Mouse (Mus musculus): Measurements from ENCODE around the gene Kcnj11. TPM values are rescaled to one million over a fixed set of nuclear protein-coding genes. Genes with fewer than 3 reads are reported as not detected.

Gene Kcnj11
- polyA plus RNA-seq, 1 experiment from 2014 or later: 3.2 TPM

DNA sequence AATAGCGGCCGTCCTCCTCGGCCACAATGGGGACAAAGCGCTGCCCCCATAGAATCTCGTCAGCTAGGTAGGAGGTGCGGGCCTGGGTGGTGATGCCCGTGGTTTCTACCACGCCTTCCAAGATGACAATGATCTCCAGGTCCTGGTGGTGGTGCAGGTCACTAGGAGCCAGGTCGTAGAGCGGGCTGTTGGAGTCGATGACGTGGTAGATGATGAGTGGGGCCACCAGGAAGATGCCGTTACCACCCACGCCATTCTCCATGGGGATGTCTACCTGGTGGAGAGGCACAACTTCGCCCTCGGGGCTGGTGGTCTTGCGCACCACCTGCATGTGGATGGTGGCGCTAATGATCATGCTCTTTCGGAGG lies 1.7 kb downstream of the Kcnj11 start:
- Histone ChIP-seq H3K27ac (peak overlapping the region; percentile 95), H3K4me3 (peak overlapping the region; percentile 70)
- WGBS: 79% methylated on average over 19 of the region's 19 CpGs

DNA sequence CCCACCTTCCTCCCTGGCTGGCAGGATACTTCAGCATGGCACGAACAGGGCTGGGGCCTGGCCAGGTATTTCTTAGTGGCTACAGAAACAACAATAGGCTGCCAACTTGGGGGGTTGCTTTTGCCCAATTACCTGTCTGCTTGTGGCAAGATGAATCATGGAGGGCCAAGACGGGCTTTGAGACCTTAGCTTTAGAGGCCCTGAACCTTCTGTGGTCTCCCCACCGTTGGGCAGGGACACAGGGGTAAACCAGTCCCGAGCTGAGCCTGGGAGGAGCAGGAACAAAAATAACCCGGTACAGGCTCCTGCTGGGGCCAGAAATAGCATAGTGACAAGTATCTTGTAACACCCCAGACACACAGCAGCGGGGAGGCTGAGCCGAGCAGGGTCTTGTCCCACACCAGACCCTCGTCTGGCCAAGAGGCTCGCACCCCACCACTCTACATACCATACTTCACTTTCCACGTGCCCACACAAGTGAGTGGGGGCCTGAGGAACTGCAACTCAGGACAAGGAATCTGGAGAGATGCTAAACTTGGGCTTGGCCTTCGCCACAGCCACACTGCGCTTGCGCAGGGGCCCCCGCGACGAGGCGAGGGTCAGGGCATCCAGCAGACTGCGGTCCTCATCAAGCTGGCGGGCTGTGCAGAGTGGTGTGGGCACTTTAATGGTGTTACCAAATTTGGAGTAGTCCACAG lies 2.2 kb downstream of the Kcnj11 start:
- Histone ChIP-seq H3K4me3 (peak overlapping the region; percentile 70), H3K27me3 (ENCODE audit: insufficient read depth, poor library complexity, severe bottlenecking) (peaks cover 53% of the 10 kb centered on the region), H3K9me3 (no peaks in the 10 kb centered on the region), H3K27ac (peak overlapping the region; percentile 95), H3K36me3 (0 out of 2 replicates have a peak, but pooled peaks cover 4% of the 10 kb centered on the region), H3K4me1 (peaks cover 52% of the 10 kb centered on the region)
- DNase-seq (ENCODE audit: low spot score): peak; percentile 90
- WGBS: 41% methylated on average over 19 of the region's 19 CpGs

More for the DNA sequence above, 1.7 kb downstream of the Kcnj11 start:
- Histone ChIP-seq H3K27me3 (ENCODE audit: insufficient read depth, poor library complexity, severe bottlenecking) (peaks cover 53% of the 10 kb centered on the region), H3K9me3 (no peaks in the 10 kb centered on the region), H3K36me3 (0 out of 2 replicates have a peak, but pooled peaks cover 4% of the 10 kb centered on the region), H3K4me1 (peaks cover 52% of the 10 kb centered on the region)
- no peak for DNase-seq (ENCODE audit: low spot score)

DNA sequence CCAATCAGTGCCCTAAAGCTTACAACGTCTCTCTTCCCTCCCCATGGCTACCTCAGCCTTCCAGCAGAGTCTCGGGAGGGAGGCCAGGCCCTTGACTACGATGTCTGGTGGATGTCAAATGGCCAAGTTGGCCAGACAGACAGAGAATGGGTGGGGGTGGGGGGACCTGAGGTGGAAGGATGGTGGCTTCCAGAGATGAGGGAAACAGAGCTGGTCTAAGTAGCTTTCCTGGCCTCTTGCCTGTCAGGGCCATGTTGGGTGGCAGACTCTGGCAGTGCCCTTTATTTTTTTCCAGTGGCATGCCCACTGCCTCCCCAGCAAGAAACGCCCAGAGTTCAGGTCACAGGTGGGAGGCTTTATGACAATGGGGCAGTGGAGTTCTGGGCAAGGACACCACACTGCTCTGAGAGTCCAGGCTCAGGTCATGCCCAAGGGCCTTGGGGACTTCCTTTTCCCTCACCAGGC lies 3.2 kb downstream of the Kcnj11 start:
- H3K27me3 ChIP-seq (ENCODE audit: insufficient read depth, poor library complexity, severe bottlenecking): peaks cover 51% of the 10 kb centered on the region
- H3K27ac ChIP-seq: peak overlapping the region; percentile 95
- 30% methylated on average over 4 of the region's 4 CpGs for WGBS
- peaks cover 52% of the 10 kb centered on the region for H3K4me1 ChIP-seq
- no peak for DNase-seq (ENCODE audit: low spot score)
- H3K9me3 ChIP-seq: no peaks in the 10 kb centered on the region
- 0 out of 2 replicates have a peak, but pooled peaks cover 4% of the 10 kb centered on the region for H3K36me3 ChIP-seq
- H3K4me3 ChIP-seq: peak overlapping the region; percentile 70

DNA sequence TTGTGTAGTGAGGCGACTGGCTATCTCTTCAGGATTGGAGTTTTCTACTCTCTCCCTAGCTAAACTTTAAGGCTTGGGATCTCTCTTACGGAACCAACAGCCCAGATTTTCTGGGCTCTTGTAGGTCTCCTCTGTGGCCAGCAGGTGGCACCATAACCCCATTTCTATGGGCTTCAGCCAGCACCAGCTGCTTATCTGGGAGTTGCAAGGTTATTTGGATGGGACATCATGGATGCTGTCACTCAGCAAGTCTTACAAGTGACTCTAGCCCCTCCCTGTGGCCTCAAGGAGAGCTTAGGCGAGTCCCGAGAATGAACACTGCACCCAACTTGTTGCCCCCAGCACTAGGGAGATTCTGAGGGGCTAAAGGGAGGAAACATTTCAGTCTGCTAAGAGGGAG lies 4.4 kb downstream of the Kcnj11 start:
- H3K27me3 ChIP-seq (ENCODE audit: insufficient read depth, poor library complexity, severe bottlenecking): peaks cover 55% of the 10 kb centered on the region
- H3K36me3 ChIP-seq: 0 out of 2 replicates have a peak, but pooled peaks cover 4% of the 10 kb centered on the region
- H3K4me1 ChIP-seq: peaks cover 52% of the 10 kb centered on the region
- H3K4me3 ChIP-seq: peak overlapping the region; percentile 70; the same call in 1 of the 2 replicates
- no peaks in the 10 kb centered on the region for H3K9me3 ChIP-seq
- peak overlapping the region; percentile 95; the same call in 1 of the 2 replicates for H3K27ac ChIP-seq
- 2% methylated on average over 4 of the region's 4 CpGs for WGBS
- DNase-seq (ENCODE audit: low spot score): peak; percentile 85

DNA sequence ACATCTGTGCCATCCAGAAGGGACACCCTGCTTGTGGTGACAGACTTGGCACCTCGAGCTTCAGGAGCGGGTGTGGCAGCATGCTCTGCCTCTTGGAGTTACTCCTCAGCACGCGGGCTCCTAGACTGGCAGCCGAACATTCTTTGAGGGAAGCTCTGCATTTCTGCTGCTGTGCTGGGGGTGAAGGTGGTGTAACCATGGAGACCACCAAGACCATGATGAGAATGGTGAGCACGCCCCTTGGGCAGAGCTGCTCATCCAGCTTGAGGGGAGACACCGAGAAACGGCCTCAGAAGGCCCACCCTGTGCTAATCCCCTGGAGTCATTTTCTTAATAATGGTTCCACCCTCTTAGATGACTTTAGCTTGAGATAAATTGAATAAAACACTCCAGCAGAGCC lies 7.8 kb downstream of the Kcnj11 start:
- no peak overlapping the region for H3K27ac ChIP-seq
- H3K4me1 ChIP-seq: peaks cover 20% of the 10 kb centered on the region
- WGBS: 55% methylated on average over 8 of the region's 8 CpGs
- DNase-seq (ENCODE audit: low spot score): no peak
- H3K9me3 ChIP-seq: no peaks in the 10 kb centered on the region; the same call in 1 of the 2 replicates
- H3K4me3 ChIP-seq: no peak overlapping the region
- H3K27me3 ChIP-seq (ENCODE audit: insufficient read depth, poor library complexity, severe bottlenecking): peaks cover 29% of the 10 kb centered on the region; the same call in 1 of the 2 replicates
- no peaks in the 10 kb centered on the region for H3K36me3 ChIP-seq

DNA sequence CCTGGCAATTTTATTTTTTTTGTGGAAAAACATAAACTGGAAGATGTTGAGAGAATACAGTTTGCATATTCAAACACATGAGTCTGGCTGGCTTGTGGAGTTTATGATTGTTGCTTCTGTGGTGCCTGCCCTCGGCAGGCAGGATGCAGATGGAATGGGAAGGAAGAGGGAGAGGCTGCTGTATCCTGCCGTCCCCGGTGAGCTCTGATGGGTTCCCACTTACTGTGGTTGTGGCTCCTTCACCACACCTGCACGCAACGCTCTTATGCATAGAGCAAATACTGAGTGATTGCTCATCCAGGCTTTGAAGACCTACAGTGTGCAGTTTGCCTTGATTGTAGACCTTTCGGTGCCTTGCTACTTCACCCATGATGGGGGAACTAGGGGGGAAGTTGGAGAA lies 12.3 kb downstream of the Kcnj11 start:
- DNase-seq (ENCODE audit: low spot score): no peak
- peaks cover 16% of the 10 kb centered on the region for H3K4me1 ChIP-seq
- no peak overlapping the region for H3K4me3 ChIP-seq
- no peak overlapping the region for H3K27ac ChIP-seq
- peaks cover 16% of the 10 kb centered on the region for H3K36me3 ChIP-seq
- no peaks in the 10 kb centered on the region; the same call in 1 of the 2 replicates for H3K9me3 ChIP-seq
- WGBS: 88% methylated on average over 6 of the region's 6 CpGs
- H3K27me3 ChIP-seq (ENCODE audit: insufficient read depth, poor library complexity, severe bottlenecking): peaks cover 12% of the 10 kb centered on the region; the same call in 1 of the 2 replicates

DNA sequence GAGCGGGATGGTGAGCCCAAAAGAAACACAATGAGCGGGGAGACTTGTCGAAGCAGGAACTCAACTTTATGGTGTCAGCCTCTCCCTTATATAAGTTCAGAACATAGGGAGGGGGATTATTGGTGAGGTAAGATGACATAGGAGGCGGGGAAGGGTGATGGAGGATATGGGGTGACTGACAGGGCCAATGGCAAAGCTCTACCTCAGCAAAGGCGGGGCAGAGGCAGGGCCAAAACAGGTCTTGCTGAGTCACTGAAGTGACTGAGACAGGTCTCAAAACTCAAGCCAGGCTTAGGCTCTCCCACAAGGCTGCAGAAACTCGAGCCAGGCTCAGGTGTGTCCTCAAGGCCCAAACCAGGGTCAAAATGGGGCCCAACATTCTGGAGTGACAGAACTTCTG lies 14.2 kb downstream of the Kcnj11 start:
- H3K4me1 ChIP-seq: peaks cover 26% of the 10 kb centered on the region
- H3K36me3 ChIP-seq: peaks cover 34% of the 10 kb centered on the region
- no peak for DNase-seq (ENCODE audit: low spot score)
- no peaks in the 10 kb centered on the region for H3K27me3 ChIP-seq (ENCODE audit: insufficient read depth, poor library complexity, severe bottlenecking)
- 89% methylated on average over 6 of the region's 6 CpGs for WGBS
- no peaks in the 10 kb centered on the region; the same call in 1 of the 2 replicates for H3K9me3 ChIP-seq
- no peak overlapping the region for H3K4me3 ChIP-seq
- H3K27ac ChIP-seq: no peak overlapping the region

DNA sequence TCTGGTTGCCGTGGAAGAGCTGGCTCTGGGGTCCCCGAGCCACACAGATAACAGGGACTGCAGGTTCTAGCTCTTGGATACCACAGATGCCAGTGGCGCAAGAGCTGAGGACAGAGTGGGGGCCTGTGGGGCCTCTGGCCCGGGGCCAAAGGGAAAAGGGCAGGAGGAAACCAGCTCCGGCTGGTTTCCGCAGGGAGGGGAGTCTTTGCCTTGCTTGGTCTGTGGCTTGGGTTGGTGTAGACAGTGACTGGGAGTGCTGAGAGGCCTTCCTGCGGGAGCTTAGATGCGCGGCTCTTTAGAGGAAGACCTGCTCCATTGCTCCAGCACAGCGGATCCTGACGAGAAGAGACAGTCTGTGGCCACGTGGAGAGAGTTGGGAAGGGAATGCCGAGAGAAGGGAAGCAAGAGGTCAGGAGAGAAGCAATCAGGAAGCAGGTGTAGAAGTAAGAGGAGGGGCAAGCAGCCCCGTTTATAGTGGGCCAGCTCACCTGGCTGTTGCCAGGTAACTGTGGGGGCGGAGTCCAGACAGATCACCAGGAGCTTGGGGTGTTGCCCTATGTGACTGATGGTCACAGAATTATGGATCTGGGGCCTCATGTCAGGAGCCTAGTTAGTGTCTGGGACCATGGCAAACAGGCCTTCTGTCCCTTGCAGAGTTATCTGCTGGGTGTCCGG lies 15.6 kb downstream of the Kcnj11 start:
- H3K4me3 ChIP-seq: no peak overlapping the region
- H3K27ac ChIP-seq: peak overlapping the region; percentile 42; the same call in 1 of the 2 replicates
- peaks cover 48% of the 10 kb centered on the region for H3K36me3 ChIP-seq
- no peak for DNase-seq (ENCODE audit: low spot score)
- no peaks in the 10 kb centered on the region for H3K27me3 ChIP-seq (ENCODE audit: insufficient read depth, poor library complexity, severe bottlenecking)
- H3K4me1 ChIP-seq: peaks cover 30% of the 10 kb centered on the region
- WGBS: 69% methylated on average over 16 of the region's 16 CpGs
- H3K9me3 ChIP-seq: no peaks in the 10 kb centered on the region; the same call in 1 of the 2 replicates

DNA sequence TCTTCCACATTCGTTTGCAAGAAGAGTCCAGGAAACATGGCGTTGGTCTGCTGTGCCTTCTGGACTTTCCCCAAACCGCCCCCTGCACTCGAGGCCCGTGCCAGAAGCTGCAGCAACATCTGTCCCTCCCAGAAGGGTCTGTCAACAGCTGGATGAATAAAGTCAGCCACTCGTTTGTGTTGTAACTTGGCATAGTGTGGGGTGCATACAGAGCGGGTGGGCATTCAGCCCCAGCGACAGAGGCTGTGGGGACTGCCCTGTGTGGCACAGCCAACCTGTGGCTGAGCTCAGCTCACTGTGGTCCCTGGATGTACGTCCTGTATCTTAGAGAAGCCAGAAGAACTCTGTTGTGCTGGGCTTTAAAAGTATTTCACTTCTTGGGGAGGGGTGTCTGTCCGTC lies 16.5 kb downstream of the Kcnj11 start:
- Histone ChIP-seq H3K27ac (no peak overlapping the region), H3K9me3 (no peaks in the 10 kb centered on the region; the same call in 1 of the 2 replicates), H3K27me3 (ENCODE audit: insufficient read depth, poor library complexity, severe bottlenecking) (no peaks in the 10 kb centered on the region), H3K4me1 (peaks cover 30% of the 10 kb centered on the region), H3K36me3 (peaks cover 57% of the 10 kb centered on the region), H3K4me3 (no peak overlapping the region)
- DNase-seq (ENCODE audit: low spot score): no peak
- 87% methylated on average over 10 of the region's 10 CpGs for WGBS

DNA sequence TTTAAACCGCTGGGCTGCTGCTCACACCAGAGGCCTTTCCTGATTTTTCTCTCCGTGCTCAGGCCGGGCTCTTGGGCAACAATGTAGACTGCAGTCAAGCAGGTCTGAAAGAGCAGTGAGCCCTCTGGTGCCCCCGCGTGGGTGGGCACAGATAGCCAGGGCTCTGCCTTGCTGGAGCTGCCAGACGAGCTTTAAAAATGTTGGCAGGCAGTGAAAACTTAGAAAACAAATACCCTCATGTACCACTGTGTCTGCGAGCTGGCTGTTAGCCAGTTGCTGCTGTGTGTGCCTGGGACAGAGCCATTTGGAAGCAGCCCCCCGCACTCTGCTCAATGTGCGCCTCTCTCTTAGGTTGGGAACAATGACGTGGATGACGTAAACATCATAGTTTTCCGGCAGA lies 22.9 kb downstream of the Kcnj11 start:
- Histone ChIP-seq H3K36me3 (peaks cover 95% of the 10 kb centered on the region), H3K4me1 (peaks cover 9% of the 10 kb centered on the region; the same call in 1 of the 2 replicates), H3K4me3 (no peak overlapping the region), H3K9me3 (no peaks in the 10 kb centered on the region), H3K27ac (no peak overlapping the region), H3K27me3 (ENCODE audit: insufficient read depth, poor library complexity, severe bottlenecking) (no peaks in the 10 kb centered on the region)
- 91% methylated on average over 12 of the region's 12 CpGs for WGBS
- no peak for DNase-seq (ENCODE audit: low spot score)

DNA sequence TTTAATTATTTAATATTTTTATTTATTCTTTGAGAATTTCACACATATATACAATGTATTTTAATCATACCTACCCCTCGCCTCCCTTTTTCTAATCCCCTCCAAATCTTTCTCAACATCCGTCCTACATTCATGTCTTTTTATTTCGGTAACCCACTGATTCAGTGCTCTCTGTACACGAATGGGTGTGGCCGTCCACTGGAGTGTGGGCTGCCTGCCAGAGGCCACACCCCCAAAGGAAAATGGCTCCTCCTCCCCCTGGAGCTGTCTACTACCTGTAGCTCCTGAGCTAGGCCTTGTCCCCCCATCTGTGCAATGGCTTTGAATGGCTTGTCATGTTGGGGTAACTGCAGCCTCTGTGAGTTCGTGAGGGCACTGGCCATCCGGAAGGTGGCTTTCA lies 23.7 kb downstream of the Kcnj11 start:
- no peaks in the 10 kb centered on the region for H3K9me3 ChIP-seq
- H3K4me3 ChIP-seq: no peak overlapping the region
- WGBS: 85% methylated on average over 7 of the region's 7 CpGs
- 0 out of 2 replicates have a peak, but pooled peaks cover 4% of the 10 kb centered on the region for H3K4me1 ChIP-seq
- H3K27ac ChIP-seq: no peak overlapping the region
- no peaks in the 10 kb centered on the region for H3K27me3 ChIP-seq (ENCODE audit: insufficient read depth, poor library complexity, severe bottlenecking)
- H3K36me3 ChIP-seq: peaks cover 95% of the 10 kb centered on the region
- DNase-seq (ENCODE audit: low spot score): no peak

DNA sequence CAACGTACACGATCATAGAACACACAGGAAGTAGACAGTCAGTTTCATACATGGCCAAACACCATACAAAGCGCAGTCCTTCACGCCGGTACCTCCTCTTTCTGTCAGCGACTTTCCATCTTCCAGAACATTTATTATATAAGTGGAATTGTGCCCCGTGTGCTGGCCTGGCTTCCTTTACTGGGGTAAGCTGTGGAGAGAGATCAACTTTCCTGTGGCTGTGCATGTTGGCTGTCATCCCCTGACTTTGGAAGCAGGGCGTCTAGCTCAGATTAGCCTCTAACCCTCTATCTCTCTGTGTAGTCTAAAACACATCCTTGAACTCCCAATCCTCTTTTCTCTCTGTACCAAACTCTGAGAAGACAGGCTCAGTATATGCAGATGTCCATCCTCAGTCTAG lies 31.7 kb downstream of the Kcnj11 start:
- H3K4me1 ChIP-seq: 0 out of 2 replicates have a peak, but pooled peaks cover 3% of the 10 kb centered on the region
- H3K36me3 ChIP-seq: peaks cover 92% of the 10 kb centered on the region
- no peaks in the 10 kb centered on the region for H3K9me3 ChIP-seq
- WGBS: 95% methylated on average over 8 of the region's 8 CpGs
- H3K4me3 ChIP-seq: no peak overlapping the region
- H3K27ac ChIP-seq: no peak overlapping the region
- DNase-seq (ENCODE audit: low spot score): no peak
- H3K27me3 ChIP-seq (ENCODE audit: insufficient read depth, poor library complexity, severe bottlenecking): no peaks in the 10 kb centered on the region

DNA sequence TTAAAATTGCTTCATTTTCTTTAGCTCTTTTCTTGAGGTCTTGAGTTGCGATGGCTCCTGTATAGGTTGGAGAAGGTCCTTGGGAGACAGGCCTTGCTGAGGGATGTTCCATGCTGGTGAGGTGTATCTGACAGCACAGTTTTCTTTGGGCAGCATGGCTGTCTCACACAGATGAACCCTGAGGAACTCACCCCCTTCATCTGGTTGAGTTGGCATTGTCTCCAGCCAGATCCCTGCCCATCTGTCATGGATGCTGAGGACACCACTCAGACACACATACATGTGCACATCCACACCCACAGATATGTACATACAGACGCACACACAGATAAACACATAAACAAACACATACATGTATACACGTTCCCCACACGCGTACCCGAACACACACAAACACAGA lies 37.3 kb downstream of the Kcnj11 start:
- peaks cover 92% of the 10 kb centered on the region for H3K36me3 ChIP-seq
- DNase-seq (ENCODE audit: low spot score): no peak
- 0 out of 2 replicates have a peak, but pooled peaks cover 6% of the 10 kb centered on the region for H3K4me1 ChIP-seq
- H3K4me3 ChIP-seq: no peak overlapping the region
- no peak overlapping the region for H3K27ac ChIP-seq
- no peaks in the 10 kb centered on the region for H3K9me3 ChIP-seq
- H3K27me3 ChIP-seq (ENCODE audit: insufficient read depth, poor library complexity, severe bottlenecking): no peaks in the 10 kb centered on the region
- 95% methylated on average over 6 of the region's 6 CpGs for WGBS

Measured in heart, embryonic 10.5 days (tissue).